Mouse (Mus musculus): ENCODE measurements at regions not wholly inside any gene's neighbourhood (a gene's known extent, or its start where the extent isn't known, plus 50 kb on each side); places are given as distances from the start of the nearest gene placed in this dataset.
A peak's percentile ranks its signal among the peaks of the same experiment; 100 is the strongest.

DNA sequence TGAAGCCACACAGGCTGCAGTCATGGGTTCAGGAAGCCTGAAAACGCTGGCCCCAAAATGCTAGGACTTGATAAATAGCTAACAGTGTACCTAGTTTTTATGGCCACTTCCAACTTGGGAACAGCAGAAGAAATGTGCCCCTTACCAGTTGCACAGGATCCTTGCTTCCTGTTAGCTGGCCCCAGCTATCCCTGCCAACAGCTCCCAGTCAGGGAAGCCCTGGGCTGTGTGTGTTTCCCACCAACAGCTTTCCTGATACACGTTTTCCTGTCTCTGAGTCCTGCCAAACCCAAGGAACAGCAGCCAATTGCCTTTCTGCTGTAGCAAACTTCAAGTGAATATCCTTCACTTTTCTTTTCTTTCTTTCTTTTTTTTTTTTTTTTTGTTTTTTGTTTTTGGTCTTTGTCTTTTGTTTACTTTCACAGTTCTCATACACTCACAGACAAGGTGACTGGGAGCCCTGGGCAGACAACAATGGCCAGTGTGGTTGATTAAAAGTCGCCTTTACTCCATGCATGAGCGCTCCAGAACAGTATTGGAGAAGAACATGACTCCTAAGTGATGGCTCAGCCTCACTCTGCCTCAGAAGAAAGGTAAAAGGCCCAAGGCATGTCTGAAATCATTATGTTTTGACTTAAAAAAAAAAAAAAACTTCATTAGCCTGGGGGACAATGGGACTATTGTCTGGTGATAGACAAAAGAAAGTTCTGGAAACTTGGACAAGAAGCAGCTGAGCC is 151.7 kb downstream of the Bcl2l11 start:
- no peak for DNase-seq (ENCODE audit: low spot score)
- 55% methylated on average over 4 of the region's 4 CpGs for WGBS
- no peak for TF ChIP-seq POLR2A (IDR thresholded peaks at IDR 0.05; ENCODE audit: borderline replicate concordance, extremely low read depth, insufficient read depth, insufficient read length)

DNA sequence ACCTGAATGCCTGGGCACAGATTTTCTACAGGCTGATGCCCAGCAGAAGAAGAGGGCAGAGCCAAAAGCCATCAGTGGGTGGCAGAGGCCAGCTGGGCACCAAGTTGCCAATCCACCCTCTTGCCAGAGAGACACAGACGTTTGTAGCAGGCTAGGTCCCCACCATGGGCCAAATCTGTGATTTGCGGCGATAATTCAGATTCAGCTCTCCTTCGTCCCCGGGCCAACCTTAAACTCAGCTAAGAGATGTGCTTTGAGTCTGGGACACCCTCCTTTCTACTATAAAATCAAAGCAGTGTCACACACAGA is 152.2 kb downstream of the Bcl2l11 start:
- Histone ChIP-seq H3K9ac (ENCODE audit: low read depth, low read length, severe bottlenecking) (no peak overlapping the region), H3K4me3 (replicated peaks; ENCODE audit: low read length) (no peak overlapping the region), H3K9me3 (ENCODE audit: control insufficient read depth, low read length) (no peaks in the 10 kb centered on the region), H3K36me3 (ENCODE audit: control insufficient read depth, insufficient read depth, low read length) (no peaks in the 10 kb centered on the region), H3K27ac (replicated peaks; ENCODE audit: low read depth, low read length) (no peak overlapping the region), H3K4me2 (replicated peaks; ENCODE audit: low read depth, low read length, severe bottlenecking) (no peak overlapping the region), H3K27me3 (ENCODE audit: control insufficient read depth, insufficient read depth, low read length) (no peaks in the 10 kb centered on the region), H3K4me1 (ENCODE audit: control insufficient read depth, insufficient read depth, low read length) (peaks cover 4% of the 10 kb centered on the region; the same call in 1 of the 2 replicates)
- TF ChIP-seq POLR2A (IDR thresholded peaks at IDR 0.05; ENCODE audit: borderline replicate concordance, extremely low read depth, insufficient read depth, insufficient read length): no peak
- no peak for DNase-seq (ENCODE audit: low spot score)
- ATAC-seq (ENCODE audit: low FRiP score, low read depth): no peak
- 61% methylated on average over 5 of the region's 5 CpGs for WGBS

More for the DNA sequence above, 151.7 kb downstream of the Bcl2l11 start:
- Histone ChIP-seq H3K27ac (replicated peaks; ENCODE audit: low read depth, low read length) (no peak overlapping the region), H3K4me1 (ENCODE audit: control insufficient read depth, insufficient read depth, low read length) (peaks cover 6% of the 10 kb centered on the region; the same call in 1 of the 2 replicates), H3K9ac (ENCODE audit: low read depth, low read length, severe bottlenecking) (no peak overlapping the region), H3K4me2 (replicated peaks; ENCODE audit: low read depth, low read length, severe bottlenecking) (no peak overlapping the region), H3K36me3 (ENCODE audit: control insufficient read depth, insufficient read depth, low read length) (no peaks in the 10 kb centered on the region), H3K9me3 (ENCODE audit: control insufficient read depth, low read length) (no peaks in the 10 kb centered on the region), H3K27me3 (ENCODE audit: control insufficient read depth, insufficient read depth, low read length) (no peaks in the 10 kb centered on the region), H3K4me3 (replicated peaks; ENCODE audit: low read length) (no peak overlapping the region)
- ATAC-seq (ENCODE audit: low FRiP score, low read depth): no peak

DNA sequence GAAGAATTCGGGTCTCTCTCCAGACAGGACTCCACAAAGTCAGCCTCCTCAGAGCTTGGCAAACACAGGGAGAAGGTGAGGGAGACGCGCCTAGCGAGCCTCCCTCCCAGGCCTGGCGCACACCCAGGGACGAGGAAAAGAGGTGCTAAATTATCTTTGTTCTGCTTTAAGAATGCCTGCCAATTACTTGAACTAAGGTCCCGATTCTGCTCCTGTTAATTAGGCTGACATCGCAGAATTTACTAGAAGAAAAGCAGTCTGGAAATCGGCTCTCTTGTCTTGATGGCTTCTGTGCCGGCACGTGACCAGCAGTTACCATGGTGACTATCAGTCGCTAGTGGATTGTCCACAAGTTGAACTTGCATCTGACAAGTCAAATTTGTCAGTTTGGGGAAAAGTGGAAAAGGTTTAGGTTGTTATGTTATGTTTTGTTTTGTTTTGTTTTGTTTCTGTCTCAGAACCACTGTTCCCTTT is 152.8 kb downstream of the Bcl2l11 start:
- TF ChIP-seq POLR2A (IDR thresholded peaks at IDR 0.05; ENCODE audit: borderline replicate concordance, extremely low read depth, insufficient read depth, insufficient read length): no peak
- H3K4me2 ChIP-seq (replicated peaks; ENCODE audit: low read depth, low read length, severe bottlenecking): no peak overlapping the region
- H3K36me3 ChIP-seq (ENCODE audit: control insufficient read depth, insufficient read depth, low read length): no peaks in the 10 kb centered on the region
- H3K27ac ChIP-seq (replicated peaks; ENCODE audit: low read depth, low read length): no peak overlapping the region
- H3K4me3 ChIP-seq (replicated peaks; ENCODE audit: low read length): no peak overlapping the region
- peak; percentile 17 for DNase-seq (ENCODE audit: low spot score)
- peak; percentile 60; the same call in 1 of the 2 replicates for ATAC-seq (ENCODE audit: low FRiP score, low read depth)
- H3K9me3 ChIP-seq (ENCODE audit: control insufficient read depth, low read length): no peaks in the 10 kb centered on the region
- H3K9ac ChIP-seq (ENCODE audit: low read depth, low read length, severe bottlenecking): no peak overlapping the region
- peaks cover 4% of the 10 kb centered on the region; the same call in 1 of the 2 replicates for H3K4me1 ChIP-seq (ENCODE audit: control insufficient read depth, insufficient read depth, low read length)
- no peaks in the 10 kb centered on the region for H3K27me3 ChIP-seq (ENCODE audit: control insufficient read depth, insufficient read depth, low read length)
- WGBS: 25% methylated on average over 12 of the region's 12 CpGs

DNA sequence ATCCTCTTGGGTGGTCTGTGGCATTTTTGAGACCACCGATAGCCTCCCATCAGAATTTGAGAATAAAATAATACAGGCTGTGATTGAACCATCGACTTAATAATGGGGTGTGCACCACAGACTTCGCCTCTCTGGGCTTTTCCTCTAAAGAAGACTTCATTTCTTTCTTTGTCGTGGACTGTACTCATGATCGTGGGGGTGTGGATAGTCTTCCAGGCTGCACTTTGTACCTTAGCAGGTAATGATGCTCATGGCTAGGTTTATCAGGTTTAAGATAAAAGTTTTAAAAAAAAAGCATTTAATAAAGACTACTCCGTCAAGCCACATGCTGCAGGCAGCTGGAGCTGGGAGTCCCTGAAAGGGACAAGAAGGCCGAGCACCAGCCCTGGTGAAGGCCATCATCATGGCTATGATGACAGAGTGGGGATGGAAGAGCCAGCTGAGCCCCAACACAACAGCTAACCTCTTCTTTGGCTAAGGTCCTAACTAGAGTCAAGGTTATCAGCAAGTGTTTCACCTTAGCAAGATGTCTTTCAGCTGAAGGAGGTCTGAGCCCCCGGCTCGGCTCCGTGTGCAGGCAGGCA is 153.4 kb downstream of the Bcl2l11 start:
- no peak for TF ChIP-seq POLR2A (IDR thresholded peaks at IDR 0.05; ENCODE audit: borderline replicate concordance, extremely low read depth, insufficient read depth, insufficient read length)
- WGBS: 82% methylated on average over 10 of the region's 10 CpGs
- Histone ChIP-seq H3K27me3 (ENCODE audit: control insufficient read depth, insufficient read depth, low read length) (no peaks in the 10 kb centered on the region), H3K36me3 (ENCODE audit: control insufficient read depth, insufficient read depth, low read length) (no peaks in the 10 kb centered on the region), H3K4me2 (replicated peaks; ENCODE audit: low read depth, low read length, severe bottlenecking) (no peak overlapping the region), H3K4me3 (replicated peaks; ENCODE audit: low read length) (no peak overlapping the region), H3K9me3 (ENCODE audit: control insufficient read depth, low read length) (no peaks in the 10 kb centered on the region), H3K4me1 (ENCODE audit: control insufficient read depth, insufficient read depth, low read length) (peaks cover 4% of the 10 kb centered on the region), H3K9ac (ENCODE audit: low read depth, low read length, severe bottlenecking) (no peak overlapping the region), H3K27ac (replicated peaks; ENCODE audit: low read depth, low read length) (no peak overlapping the region)
- DNase-seq (ENCODE audit: low spot score) (no peak), ATAC-seq (ENCODE audit: low FRiP score, low read depth) (no peak; the same call in 1 of the 2 replicates)

DNA sequence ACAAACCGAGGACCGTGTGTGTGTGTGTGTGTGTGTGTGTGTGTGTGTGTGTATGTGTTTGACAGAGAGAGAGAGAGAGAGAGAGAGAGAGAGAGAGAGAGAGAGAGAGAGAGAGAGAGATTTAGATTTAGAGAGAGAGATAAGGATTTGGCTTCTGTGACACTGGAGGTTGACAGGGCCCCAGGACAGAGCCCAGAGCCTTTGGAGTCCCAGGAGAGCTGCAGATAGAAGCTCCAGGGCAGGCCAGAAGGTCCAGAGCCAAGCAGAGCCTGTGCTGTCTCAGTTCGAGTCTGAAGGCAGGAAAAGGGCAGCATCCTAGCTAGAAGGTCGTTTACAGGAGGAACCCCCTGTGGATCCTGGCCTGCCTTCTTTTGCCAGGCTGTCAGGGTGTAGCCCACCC is 156.8 kb downstream of the Bcl2l11 start:
- Histone ChIP-seq H3K36me3 (ENCODE audit: control insufficient read depth, insufficient read depth, low read length) (no peaks in the 10 kb centered on the region), H3K4me3 (replicated peaks; ENCODE audit: low read length) (no peak overlapping the region), H3K27ac (replicated peaks; ENCODE audit: low read depth, low read length) (no peak overlapping the region), H3K4me2 (replicated peaks; ENCODE audit: low read depth, low read length, severe bottlenecking) (no peak overlapping the region), H3K27me3 (ENCODE audit: control insufficient read depth, insufficient read depth, low read length) (no peaks in the 10 kb centered on the region), H3K9me3 (ENCODE audit: control insufficient read depth, low read length) (no peaks in the 10 kb centered on the region), H3K4me1 (ENCODE audit: control insufficient read depth, insufficient read depth, low read length) (peaks cover 14% of the 10 kb centered on the region; the same call in 1 of the 2 replicates), H3K9ac (ENCODE audit: low read depth, low read length, severe bottlenecking) (no peak overlapping the region)
- TF ChIP-seq POLR2A (IDR thresholded peaks at IDR 0.05; ENCODE audit: borderline replicate concordance, extremely low read depth, insufficient read depth, insufficient read length): no peak
- DNase-seq (ENCODE audit: low spot score) (no peak), ATAC-seq (ENCODE audit: low FRiP score, low read depth) (no peak)
- WGBS: 35% methylated on average over 4 of the region's 4 CpGs

All from limb, embryonic 14.5 days (tissue).